Mouse (Mus musculus) heart, postnatal 0 days (tissue): ENCODE results near the gene Cyp1b1. TPM values are rescaled to one million over a fixed set of nuclear protein-coding genes. Genes with fewer than 3 reads are reported as not detected.

Experiments
- ATAC-seq: fragments of 200-750 bp; cut with Nextera tagmentation; 2 replicates; pipeline ENCODE4 v1.8.0; 2017; ENCODE audit warnings: low read depth, moderate number of reproducible peaks, moderate library complexity; ENCODE audit not compliant: insufficient read depth
- DNase-seq: peaks from one replicate; pipeline ENCODE4 v3.0.0-alpha.2; 2016; ENCODE audit warnings: low spot score
- H3K27ac ChIP-seq: fragments of 300-500 bp; sonication (generic); 2 replicates; pipeline ENCODE4 v1.5.1; 2014; ENCODE audit warnings: low read depth, mild to moderate bottlenecking
- H3K27me3 ChIP-seq: fragments of 300-500 bp; sonication (generic); 2 replicates; pipeline ENCODE4 v1.6.1; 2014; ENCODE audit warnings: low read length, mixed read lengths; ENCODE audit not compliant: control insufficient read depth, insufficient read depth
- H3K36me3 ChIP-seq: fragments of 300-500 bp; sonication (generic); replicated peaks from 2 replicates; pipeline ENCODE4 v1.6.1; 2014; ENCODE audit warnings: low read length, mixed read lengths; ENCODE audit not compliant: control insufficient read depth, insufficient read depth
- H3K4me1 ChIP-seq: fragments of 300-500 bp; sonication (generic); 2 replicates; pipeline ENCODE4 v1.6.1; 2014; ENCODE audit warnings: antibody characterized with exemption; ENCODE audit not compliant: control insufficient read depth, insufficient read depth
- H3K4me2 ChIP-seq: fragments of 300-500 bp; sonication (generic); 2 replicates; pipeline ENCODE4 v1.6.1; 2014; ENCODE audit warnings: low read depth, mild to moderate bottlenecking, low read length, moderate library complexity
- H3K4me3 ChIP-seq: fragments of 300-500 bp; sonication (generic); 2 replicates; pipeline ENCODE4 v1.5.1; 2014; ENCODE audit warnings: low read depth, low read length
- H3K9ac ChIP-seq: fragments of 300-500 bp; sonication (generic); replicated peaks from 2 replicates; pipeline ENCODE4 v1.6.1; 2014; ENCODE audit warnings: low read depth, low read length, mixed read lengths
- H3K9me3 ChIP-seq: fragments of 300-500 bp; sonication (generic); replicated peaks from 2 replicates; pipeline ENCODE4 v1.6.1; 2016; ENCODE audit warnings: low read length; ENCODE audit not compliant: control insufficient read depth
- CTCF ChIP-seq: IDR thresholded peaks from 2 replicates; pipeline ENCODE4 v1.5.1; 2016; ENCODE audit warnings: antibody characterized with exemption, control low read depth, low read depth
- EP300 ChIP-seq: IDR thresholded peaks from 2 replicates; pipeline ENCODE4 v1.6.1; 2016; ENCODE audit warnings: antibody characterized with exemption, low read depth
- WGBS: fragments of 180-500 bp; shearing (Covaris S2); extraction: QIAGEN DNeasy Blood & Tissue Kit; methylation state at CpG from one replicate; pipeline ENCODE4 v1.1.7; 2014; 5-methylcytosine and 5-hydroxymethylcytosine counted together
- polyA plus RNA-seq: library from polyadenylated mRNA; unstranded; fragments of >200 nt; fragmentation: Nextera tagmentation; extraction: Ambion mirVana; gene quantifications from 2 replicates; pipeline ENCODE4 v1.2.1, GENCODE M21; 2015
- total RNA-seq: library from RNA; depleted of rRNA; stranded (reverse); fragments of >200 nt; gene quantifications from 2 replicates; pipeline ENCODE4 v1.2.3, GENCODE M21; 2014; ENCODE audit warnings: low replicate concordance; rRNA removed

Cyp1b1 gene
- total and polyA plus RNA-seq, 2 experiments from 2014 or later, result 2.0 to 12.5 TPM

DNA sequence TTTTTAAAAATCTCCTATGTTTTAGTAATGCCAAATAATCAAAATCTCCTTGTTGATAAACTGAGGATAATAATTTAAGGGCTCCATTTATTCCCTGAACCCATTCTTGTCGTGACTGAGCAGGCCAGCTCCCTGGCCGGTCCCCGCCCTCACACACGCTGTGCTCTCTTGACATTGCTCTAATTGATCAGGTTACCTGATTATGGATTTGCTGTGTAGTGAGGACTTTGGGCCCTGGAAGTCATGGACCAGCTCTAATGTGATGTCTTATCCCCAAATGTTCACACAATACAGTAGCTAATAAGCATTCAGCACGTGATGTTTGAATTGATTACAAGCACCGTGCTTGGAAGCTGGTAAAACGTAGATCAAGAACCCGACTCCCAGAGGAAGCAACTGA, 56.0 kb downstream of the Cyp1b1 start:
- no peaks in the 10 kb centered on the region for H3K4me1 ChIP-seq
- no peak overlapping the region for H3K9ac ChIP-seq
- no peak for DNase-seq
- H3K9me3 ChIP-seq, result no peaks in the 10 kb centered on the region
- no peaks in the 10 kb centered on the region for H3K27me3 ChIP-seq
- H3K4me2 ChIP-seq, result no peak overlapping the region
- H3K4me3 ChIP-seq, result no peak overlapping the region
- 76% methylated on average over 8 of the region's 8 CpGs for WGBS
- ATAC-seq, result no peak
- TF ChIP-seq CTCF (no peak), EP300 (no peak)
- no peaks in the 10 kb centered on the region for H3K36me3 ChIP-seq
- H3K27ac ChIP-seq, result no peak overlapping the region

DNA sequence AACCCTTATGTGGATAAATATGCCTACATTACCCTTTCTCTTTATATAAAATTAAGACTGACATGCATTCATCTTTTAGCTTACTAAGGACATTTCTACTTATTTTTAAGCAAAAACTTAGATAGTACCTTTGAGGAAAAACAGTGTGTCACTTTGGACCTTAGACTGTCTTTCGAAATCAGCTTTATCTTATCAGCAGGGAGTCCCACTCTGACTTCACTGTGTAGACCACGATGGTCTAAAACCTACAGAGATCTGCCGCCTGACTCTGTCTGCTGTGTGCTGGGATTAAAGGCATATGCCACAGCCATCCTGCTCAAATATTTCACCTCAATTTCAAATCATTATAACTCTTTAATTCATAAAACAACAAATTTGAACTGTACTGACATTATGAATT, 56.4 kb downstream of the Cyp1b1 start:
- no peak for TF ChIP-seq EP300
- TF ChIP-seq CTCF, result no peak
- H3K27ac ChIP-seq, result no peak overlapping the region
- DNase-seq, result no peak
- H3K9ac ChIP-seq, result no peak overlapping the region
- no peaks in the 10 kb centered on the region for H3K4me1 ChIP-seq
- 48% methylated on average over 3 of the region's 3 CpGs for WGBS
- H3K27me3 ChIP-seq, result no peaks in the 10 kb centered on the region
- ATAC-seq, result no peak
- H3K9me3 ChIP-seq, result no peaks in the 10 kb centered on the region
- no peaks in the 10 kb centered on the region for H3K36me3 ChIP-seq
- H3K4me2 ChIP-seq, result no peak overlapping the region
- no peak overlapping the region for H3K4me3 ChIP-seq

DNA sequence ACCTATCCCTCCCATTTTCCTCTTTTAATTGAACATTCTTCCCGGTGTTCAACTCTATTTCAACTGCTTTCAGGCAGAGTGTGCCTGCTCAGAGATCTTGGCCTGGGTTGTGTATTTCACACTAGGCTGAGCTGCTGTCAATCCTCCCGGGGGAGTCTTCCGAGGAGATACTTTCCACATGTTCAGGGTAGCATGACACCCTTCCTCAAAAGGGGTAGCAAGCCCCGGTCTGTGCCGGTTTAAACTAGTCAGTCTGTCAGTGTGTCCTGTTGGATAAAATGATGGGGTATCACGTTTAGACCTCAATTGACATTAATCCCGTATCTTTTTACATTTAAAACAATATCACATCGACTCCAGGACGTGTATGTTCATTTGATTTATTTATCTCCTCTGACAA, 57.1 kb downstream of the Cyp1b1 start:
- TF ChIP-seq CTCF (no peak), EP300 (no peak)
- Histone ChIP-seq H3K36me3 (no peaks in the 10 kb centered on the region), H3K27me3 (no peaks in the 10 kb centered on the region), H3K27ac (no peak overlapping the region), H3K9ac (no peak overlapping the region), H3K4me1 (no peaks in the 10 kb centered on the region), H3K9me3 (no peaks in the 10 kb centered on the region), H3K4me3 (no peak overlapping the region), H3K4me2 (no peak overlapping the region)
- no peak for DNase-seq
- 35% methylated on average over 9 of the region's 9 CpGs for WGBS
- no peak for ATAC-seq

DNA sequence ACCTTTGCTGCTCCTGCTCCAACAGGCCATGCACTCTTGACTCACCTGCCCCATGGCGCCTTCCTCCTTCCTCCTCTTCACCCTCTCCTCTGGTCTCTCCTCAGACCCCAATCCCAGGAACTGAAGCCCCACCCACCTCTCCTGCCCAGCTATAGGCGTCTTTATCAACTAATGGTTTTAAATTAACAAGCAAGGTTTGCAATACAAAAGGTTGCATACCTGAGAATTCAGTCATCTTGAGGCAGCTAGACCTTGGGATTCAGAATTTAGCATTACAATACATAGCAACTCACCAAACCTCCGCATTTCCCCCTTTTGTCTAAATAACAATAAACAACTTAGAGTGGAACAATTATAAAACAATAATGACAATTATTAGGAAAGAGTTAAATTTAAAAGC, 60.7 kb downstream of the Cyp1b1 start:
- H3K27me3 ChIP-seq, result no peaks in the 10 kb centered on the region
- H3K9me3 ChIP-seq, result no peaks in the 10 kb centered on the region
- H3K9ac ChIP-seq, result no peak overlapping the region
- ATAC-seq (no peak), DNase-seq (no peak)
- H3K4me1 ChIP-seq, result no peaks in the 10 kb centered on the region
- no peak overlapping the region for H3K4me3 ChIP-seq
- WGBS, result 74% methylated on average over 3 of the region's 3 CpGs
- no peak overlapping the region for H3K4me2 ChIP-seq
- H3K27ac ChIP-seq, result no peak overlapping the region
- TF ChIP-seq EP300 (no peak), CTCF (no peak)
- H3K36me3 ChIP-seq, result no peaks in the 10 kb centered on the region

DNA sequence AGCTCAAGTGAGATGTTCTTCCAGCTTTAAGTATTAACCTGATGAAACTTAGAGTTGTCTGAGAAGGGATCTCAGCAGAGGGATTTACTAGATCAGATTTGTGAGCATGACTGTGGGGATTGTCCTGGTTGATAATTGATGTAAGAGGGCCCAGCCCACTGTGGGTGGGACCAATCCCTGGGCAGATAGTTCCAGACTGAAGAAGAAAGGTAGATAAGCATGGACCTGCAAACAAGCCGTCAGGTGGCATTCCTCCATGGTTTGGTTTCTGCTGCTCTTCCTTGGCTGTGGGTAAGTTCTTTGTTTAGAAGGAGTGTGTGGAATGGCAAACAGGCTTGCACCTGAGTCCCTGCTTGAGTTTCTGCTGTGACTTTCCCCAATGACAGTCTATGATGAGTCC, 61.7 kb downstream of the Cyp1b1 start:
- no peaks in the 10 kb centered on the region for H3K27me3 ChIP-seq
- DNase-seq, result no peak
- H3K36me3 ChIP-seq, result no peaks in the 10 kb centered on the region
- no peak for ATAC-seq
- H3K9me3 ChIP-seq, result no peaks in the 10 kb centered on the region
- no peak overlapping the region for H3K4me3 ChIP-seq
- no peaks in the 10 kb centered on the region for H3K4me1 ChIP-seq
- TF ChIP-seq CTCF (no peak), EP300 (no peak)
- H3K9ac ChIP-seq, result no peak overlapping the region
- H3K27ac ChIP-seq, result no peak overlapping the region
- no peak overlapping the region for H3K4me2 ChIP-seq
- 92% methylated on average over 1 of the region's 1 CpGs for WGBS

Other genes starting within 250 kb of the Cyp1b1 start
- gene Rmdn2, start 103.2 kb downstream of the Cyp1b1 start, total RNA-seq, result 3.0 and 4.9 TPM in 2 replicates
- gene Rmdn2, start 103.2 kb downstream of the Cyp1b1 start, polyA plus RNA-seq, result 11.4 and 12.0 TPM in 2 replicates
- gene Atl2, start 181.1 kb upstream of the Cyp1b1 start, total RNA-seq, result 11.3 and 17.7 TPM in 2 replicates
- gene Atl2, start 181.1 kb upstream of the Cyp1b1 start, polyA plus RNA-seq, result 18.4 and 20.2 TPM in 2 replicates